Mouse (Mus musculus) brown adipose tissue, adult 24 weeks (tissue): ENCODE data around the gene AI854703. TPM values are rescaled to one million over a fixed set of nuclear protein-coding genes. Genes with fewer than 3 reads are reported as not detected.

Experiments used
- H3K27ac ChIP-seq: fragments of 200-500 bp; replicated peaks from 2 replicates; pipeline ENCODE4 v1.5.1; 2012; ENCODE audit warnings: low read depth, mild to moderate bottlenecking, low read length
- H3K4me1 ChIP-seq: fragments of 200-500 bp; 2 replicates; pipeline ENCODE4 v1.6.1; 2012; ENCODE audit warnings: low read length, mixed read lengths; ENCODE audit not compliant: control insufficient read depth, insufficient read depth, insufficient read length
- H3K4me3 ChIP-seq: fragments of 200-500 bp; 2 replicates; pipeline ENCODE4 v1.5.1; 2012; ENCODE audit warnings: low read depth, mild to moderate bottlenecking, low read length, moderate library complexity; ENCODE audit not compliant: insufficient read depth
- polyA plus RNA-seq: library from polyadenylated mRNA; stranded (reverse); fragments of >200 nt; gene quantifications from 2 replicates; pipeline ENCODE4 v1.2.4, GENCODE M21; 2012; ENCODE audit not compliant: missing spikeins, insufficient read depth, insufficient read length

AI854703 gene
- polyA plus RNA-seq, 1 experiment, result 2.9 TPM

DNA sequence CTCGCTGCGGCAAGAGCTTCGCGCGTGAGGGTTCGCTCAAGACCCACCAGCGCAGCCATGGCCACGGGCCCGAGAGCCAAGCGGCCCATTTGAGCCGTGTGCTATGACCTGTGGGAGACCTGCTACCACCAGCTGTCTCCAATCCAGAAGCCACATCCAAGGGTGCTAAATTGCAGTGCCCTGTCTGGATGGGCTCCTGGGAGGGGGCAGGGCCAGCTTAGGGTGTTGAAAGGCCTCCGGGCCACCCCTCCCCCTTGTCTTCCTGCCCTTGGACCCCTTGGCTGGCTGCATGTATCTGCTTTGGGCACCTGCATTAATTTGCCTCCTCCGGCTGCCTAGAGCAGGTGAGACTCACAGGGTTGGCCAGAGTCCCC lies 3.1 kb downstream of the AI854703 start:
- Histone ChIP-seq H3K27ac (no peak overlapping the region), H3K4me3 (peak overlapping the region; percentile 41), H3K4me1 (peaks cover 5% of the 10 kb centered on the region; the same call in 1 of the 2 replicates)

DNA sequence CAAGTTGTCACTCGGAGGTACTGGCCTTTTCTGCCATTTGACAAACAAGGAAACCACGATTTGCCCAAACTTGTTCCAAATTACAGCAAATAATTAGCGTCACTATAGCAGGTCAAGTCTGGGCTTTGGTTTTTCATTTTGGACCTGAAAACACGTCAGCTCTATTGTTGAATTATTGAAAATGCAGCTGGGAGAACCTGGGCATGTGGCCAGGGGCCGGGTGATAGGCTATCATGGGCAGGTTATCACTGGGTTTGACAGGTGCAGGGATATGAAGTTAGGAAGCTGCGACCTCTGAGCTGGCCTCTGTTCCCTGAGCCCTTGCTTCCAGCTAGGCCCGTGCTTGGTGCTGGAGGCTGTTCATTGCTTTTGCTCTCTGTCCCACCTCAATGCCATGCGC lies 4.3 kb downstream of the AI854703 start:
- Histone ChIP-seq H3K4me1 (peaks cover 5% of the 10 kb centered on the region; the same call in 1 of the 2 replicates), H3K4me3 (no peak overlapping the region), H3K27ac (no peak overlapping the region)

DNA sequence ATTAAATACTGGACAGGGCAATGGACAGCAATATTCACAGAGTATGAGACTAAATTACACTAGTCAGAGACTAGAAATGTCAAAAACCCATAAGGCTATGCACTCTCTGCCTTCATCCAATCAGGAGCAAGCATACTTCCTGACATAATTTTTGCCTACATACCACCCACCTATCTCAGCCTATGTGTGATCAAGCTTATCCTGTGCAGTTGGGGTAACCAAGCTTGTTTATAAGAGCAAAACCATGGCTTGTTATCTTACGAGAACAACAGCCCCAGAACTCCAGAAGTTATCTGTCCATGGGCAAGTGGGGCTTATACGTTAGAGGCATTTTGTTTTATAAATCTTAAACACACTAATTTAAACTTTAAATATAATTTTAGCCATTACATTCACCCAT lies 8.5 kb downstream of the AI854703 start:
- H3K4me3 ChIP-seq, result no peak overlapping the region
- no peak overlapping the region for H3K27ac ChIP-seq
- no peaks in the 10 kb centered on the region for H3K4me1 ChIP-seq

DNA sequence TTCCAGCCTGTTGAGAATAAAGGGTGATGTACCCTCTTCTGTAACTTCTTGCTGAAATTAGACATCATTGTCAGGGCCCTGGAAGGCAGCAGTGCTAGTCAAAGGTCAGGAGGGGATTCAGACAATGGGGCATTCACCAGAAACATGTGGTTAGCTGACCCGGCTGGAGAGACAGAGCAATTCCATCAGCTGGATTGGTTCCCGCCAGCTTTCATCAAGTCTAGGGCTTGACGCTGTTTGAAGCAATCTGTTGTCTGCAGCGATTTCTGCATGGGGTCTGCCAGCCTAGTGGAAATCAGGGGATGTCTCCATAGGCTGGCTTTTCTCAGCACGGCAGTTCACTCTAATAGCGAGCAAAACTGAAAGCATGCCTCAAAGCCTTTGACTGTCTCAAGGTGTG lies 10.0 kb downstream of the AI854703 start:
- H3K27ac ChIP-seq, result no peak overlapping the region
- H3K4me1 ChIP-seq, result no peaks in the 10 kb centered on the region
- H3K4me3 ChIP-seq, result no peak overlapping the region

DNA sequence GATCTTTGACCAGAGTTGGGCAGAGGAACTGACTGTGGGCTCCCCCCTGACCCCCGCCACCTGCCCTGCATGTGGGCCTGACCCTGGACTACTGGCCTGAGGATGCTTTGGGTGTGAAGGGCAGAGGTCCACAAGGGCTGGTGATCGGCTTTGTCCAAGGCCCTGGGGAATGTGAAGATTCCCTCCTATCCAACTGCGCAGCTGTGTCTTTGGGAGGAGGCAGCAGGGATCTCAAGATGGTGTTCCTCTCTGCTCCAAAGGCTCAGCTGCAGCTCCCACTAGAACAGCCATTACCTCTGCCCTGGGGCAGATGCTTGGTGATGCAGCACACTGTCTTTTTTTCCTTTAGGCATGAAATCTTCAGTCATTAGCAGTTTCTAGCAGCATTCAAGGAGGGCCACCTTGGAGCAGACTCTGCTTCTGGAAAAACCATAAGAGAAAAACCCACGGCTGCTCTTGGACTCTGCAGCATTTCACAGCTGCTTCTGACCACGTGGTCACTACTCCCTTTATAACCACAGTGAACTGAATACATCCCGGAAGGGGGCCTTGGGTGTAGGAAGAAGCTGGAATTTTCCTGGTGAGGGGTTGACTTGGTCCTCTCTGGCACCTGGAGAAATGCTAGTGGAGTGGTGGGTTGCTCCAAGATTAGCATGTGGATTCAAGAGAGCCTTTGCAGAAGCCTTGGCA lies 11.4 kb downstream of the AI854703 start:
- no peak overlapping the region for H3K4me3 ChIP-seq
- no peaks in the 10 kb centered on the region for H3K4me1 ChIP-seq
- H3K27ac ChIP-seq, result no peak overlapping the region

DNA sequence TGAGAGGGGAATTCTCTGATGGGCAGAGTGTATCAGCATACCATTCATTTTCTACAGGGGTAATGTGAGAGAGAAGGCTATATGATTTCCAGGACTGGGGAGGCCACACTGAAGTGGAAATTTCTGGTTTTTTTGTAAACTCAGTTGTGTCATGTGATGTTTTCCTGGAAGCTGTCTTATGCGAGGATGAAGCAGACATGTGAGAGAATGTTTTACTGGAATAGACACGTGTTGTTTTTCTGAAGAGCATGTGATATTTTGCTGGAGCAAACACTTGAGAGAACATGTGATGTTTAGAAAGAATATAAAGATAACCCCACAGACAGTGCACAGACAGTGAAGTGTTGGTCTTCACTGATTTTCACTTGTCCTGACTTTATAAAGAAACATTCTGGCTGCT lies 12.0 kb downstream of the AI854703 start:
- H3K4me1 ChIP-seq, result no peaks in the 10 kb centered on the region
- H3K4me3 ChIP-seq, result no peak overlapping the region
- H3K27ac ChIP-seq, result no peak overlapping the region

DNA sequence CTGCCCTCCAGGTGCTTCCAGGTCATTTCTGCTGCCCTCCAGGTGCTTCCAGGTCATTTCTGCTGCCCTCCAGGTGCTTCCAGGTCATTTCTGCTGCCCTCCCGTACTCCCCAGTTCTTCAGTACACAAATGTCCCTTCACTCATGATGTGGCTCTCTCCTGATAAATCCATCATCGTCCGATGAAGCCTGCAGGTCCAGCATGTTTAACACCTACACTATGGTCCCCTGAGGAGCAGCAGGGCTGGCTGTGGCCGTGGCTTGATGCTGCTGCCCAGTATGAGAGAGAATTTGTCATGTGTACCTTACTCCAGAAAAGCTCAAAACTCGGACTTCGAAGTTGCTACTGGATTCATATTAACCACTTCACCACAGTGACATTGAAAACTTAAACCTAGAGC lies 14.8 kb downstream of the AI854703 start:
- H3K27ac ChIP-seq, result no peak overlapping the region
- H3K4me3 ChIP-seq, result no peak overlapping the region
- no peaks in the 10 kb centered on the region for H3K4me1 ChIP-seq

DNA sequence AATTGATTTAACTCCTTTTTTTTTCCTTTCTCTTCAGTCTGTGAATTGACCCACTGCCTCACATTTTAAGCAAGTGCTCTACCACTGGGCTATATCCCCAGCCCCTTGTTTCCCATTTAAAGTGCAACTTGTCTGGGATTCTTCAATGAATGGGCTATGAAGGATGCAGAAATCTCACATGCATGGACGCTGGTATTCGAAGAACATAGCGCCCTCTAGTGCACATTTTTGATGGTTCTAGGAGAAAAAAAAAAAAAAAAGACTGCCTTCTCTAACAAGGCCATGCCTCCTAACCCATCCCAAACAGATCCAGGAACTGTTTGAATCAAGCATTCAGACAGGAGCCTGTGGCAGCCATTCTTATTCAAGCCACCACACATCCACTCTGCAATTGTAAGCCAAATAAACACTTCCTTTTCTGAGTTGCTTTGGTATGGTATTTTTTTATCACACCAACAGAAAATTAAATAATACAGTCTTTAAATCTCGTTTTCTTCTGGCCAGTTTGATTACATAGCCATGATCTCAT lies 16.3 kb downstream of the AI854703 start:
- no peak overlapping the region for H3K4me3 ChIP-seq
- H3K4me1 ChIP-seq, result peaks cover under 1% of the 10 kb centered on the region; the same call in 1 of the 2 replicates
- no peak overlapping the region for H3K27ac ChIP-seq

DNA sequence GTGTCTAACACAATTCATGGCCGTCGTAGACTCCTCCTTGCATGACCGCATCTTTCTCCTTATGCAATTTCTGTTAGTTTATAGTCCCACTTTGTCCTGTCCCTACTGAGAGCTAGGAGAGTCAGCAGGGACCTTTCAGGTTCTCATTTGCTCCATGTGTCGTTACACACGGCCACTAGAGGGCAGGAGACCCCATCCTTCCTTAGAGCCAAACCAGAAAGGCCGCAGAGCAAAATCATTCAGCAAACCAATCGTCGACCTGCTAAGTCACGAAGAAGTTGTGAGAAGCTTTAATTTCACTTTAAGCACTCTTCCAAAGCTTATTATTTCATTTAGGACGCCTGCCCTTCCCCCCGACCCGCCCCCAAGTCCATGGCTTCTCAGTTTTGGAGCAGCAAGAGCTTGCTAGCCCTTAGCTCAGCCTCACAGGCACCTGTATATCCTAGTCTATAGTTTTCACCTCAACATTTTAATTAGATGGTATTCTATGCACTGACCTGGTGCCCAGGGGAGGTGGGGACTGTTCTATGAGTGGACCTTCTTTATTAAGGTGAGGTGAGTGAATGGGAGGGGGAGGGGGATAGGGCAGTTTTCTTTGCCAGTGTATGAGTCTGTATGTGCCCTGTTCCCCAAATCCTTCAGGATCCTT lies 19.2 kb downstream of the AI854703 start:
- Histone ChIP-seq H3K4me1 (peaks cover 5% of the 10 kb centered on the region; the same call in 1 of the 2 replicates), H3K4me3 (no peak overlapping the region), H3K27ac (no peak overlapping the region)

DNA sequence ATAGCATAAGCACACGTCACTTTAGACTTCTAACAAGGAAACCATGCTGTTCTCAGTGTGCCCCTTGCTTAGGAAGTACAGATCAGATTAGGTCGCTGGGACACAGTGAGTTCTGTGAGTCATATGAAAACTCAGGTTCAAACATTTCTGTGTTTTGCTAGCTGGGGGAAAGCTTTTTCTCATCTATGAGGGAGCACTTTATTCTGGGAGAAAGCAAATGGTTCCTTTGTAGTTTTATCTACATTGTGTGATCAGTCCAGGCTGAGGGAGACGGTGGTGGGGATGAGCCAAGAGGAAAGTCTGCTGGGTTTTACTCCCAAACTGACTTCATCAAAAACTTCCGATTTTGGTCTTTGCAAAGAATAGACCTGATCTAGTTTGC lies 19.7 kb downstream of the AI854703 start:
- peaks cover 5% of the 10 kb centered on the region; the same call in 1 of the 2 replicates for H3K4me1 ChIP-seq
- no peak overlapping the region for H3K4me3 ChIP-seq
- no peak overlapping the region for H3K27ac ChIP-seq

DNA sequence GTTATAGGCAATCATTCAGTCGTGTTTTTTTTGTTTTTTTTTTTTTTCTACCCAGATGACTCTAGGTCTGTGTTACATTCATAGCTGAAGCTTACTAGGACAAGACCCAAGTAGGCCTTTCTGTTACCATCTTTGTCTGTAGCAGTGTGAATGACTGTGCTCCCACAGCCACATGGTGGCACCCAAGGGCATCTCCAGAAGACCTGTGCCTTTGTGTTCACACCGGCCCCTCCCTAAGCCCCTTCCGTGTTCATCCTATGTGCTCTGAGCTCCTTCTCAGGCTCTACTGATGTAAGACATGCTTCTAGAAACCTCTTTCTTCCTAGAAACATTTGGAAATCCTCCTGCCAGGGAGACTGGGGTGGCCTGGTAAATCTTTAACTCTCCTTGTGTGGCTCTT lies 20.4 kb downstream of the AI854703 start, which contains the start of gene Gimap8:
Gene Gimap8 (plus strand): TSS at position 240 of the 400 bp plus-strand sequence.
- H3K4me1 ChIP-seq, result peaks cover 5% of the 10 kb centered on the region; the same call in 1 of the 2 replicates
- peak within 1 kb of the TSS; percentile 97 for H3K27ac ChIP-seq

DNA sequence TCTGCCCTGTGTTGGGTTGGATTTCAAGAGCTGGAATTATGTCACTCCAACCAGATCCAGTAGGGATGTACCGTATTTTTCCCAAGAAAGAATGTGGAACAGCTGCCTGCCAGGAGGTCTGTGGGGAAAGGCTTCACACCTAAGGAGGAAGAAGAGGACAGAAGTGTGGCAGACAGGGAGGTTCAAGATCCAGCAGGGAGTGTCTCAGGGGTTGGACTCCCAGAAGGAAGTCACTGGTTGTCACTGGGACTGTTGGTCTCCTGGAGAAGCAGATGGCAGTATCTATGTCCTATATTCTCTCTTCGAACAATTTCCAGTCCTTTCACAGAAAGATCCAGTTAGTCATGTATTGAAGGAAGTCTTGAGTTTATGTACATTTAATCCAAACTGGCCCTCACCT lies 21.0 kb downstream of the AI854703 start:
- peak overlapping the region; percentile 97 for H3K27ac ChIP-seq

More for the DNA sequence above, 20.4 kb downstream of the AI854703 start, which contains the start of gene Gimap8:
- H3K4me3 ChIP-seq, result peak within 1 kb of the TSS; percentile 75

DNA sequence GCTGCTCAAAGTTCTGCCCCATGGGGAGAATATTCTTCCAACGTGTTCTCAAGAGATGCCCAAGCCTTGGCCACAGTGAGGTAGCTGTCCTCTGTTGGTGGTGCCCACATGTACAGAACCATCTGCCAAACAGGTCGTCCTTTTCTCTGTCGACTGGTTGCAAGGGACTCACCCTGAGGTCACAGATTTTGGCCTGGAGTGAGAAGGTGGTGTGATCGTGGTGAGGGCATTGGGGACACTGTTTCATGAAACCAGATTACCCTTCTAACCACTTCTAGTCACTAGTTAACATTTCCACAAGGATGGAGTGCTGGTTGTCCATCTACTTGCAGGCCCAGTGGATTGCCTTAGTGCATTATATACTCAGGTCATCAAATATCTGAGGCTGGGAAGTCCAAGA lies 22.2 kb downstream of the AI854703 start:
- H3K4me3 ChIP-seq, result no peak overlapping the region
- H3K27ac ChIP-seq, result no peak overlapping the region
- peaks cover 5% of the 10 kb centered on the region; the same call in 1 of the 2 replicates for H3K4me1 ChIP-seq

More for the DNA sequence above, 21.0 kb downstream of the AI854703 start:
- peak overlapping the region; percentile 75 for H3K4me3 ChIP-seq
- peaks cover 5% of the 10 kb centered on the region; the same call in 1 of the 2 replicates for H3K4me1 ChIP-seq

DNA sequence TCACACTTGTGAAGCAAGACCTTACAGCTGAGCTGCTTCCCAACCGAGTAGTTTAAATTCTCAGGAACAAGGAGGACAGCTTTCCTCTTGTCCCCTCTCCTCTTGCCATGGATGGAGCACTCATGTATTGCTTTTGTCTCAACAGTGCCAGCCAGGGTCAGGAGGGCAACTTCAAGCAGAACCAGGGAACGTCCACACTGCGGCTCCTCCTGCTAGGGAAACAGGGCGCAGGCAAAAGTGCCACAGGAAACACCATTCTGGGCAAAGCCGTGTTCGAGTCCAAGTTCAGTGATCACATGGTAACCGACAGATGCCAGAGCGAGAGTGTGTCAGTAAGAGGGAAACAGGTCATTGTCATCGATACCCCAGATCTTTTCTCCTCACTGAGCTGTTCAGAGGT lies 23.5 kb downstream of the AI854703 start:
- peaks cover 5% of the 10 kb centered on the region; the same call in 1 of the 2 replicates for H3K4me1 ChIP-seq
- no peak overlapping the region for H3K27ac ChIP-seq
- no peak overlapping the region for H3K4me3 ChIP-seq

DNA sequence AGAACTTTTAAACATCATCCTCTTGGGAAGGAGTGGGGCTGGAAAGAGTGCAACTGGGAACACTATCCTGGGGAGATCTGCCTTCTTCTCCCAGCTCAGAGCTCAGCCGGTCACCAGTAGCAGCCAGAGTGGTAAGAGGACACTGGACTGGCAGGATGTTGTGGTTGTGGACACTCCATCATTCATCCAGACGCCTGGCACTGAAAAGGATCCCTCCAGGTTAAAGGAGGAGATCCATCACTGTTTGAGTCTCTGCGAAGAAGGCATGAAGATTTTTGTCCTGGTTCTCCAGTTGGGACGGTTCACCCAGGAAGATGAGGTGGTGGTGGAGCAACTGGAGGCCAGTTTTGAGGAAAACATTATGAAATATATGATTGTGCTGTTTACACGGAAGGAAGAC lies 32.2 kb downstream of the AI854703 start:
- Histone ChIP-seq H3K4me1 (no peaks in the 10 kb centered on the region), H3K4me3 (no peak overlapping the region), H3K27ac (no peak overlapping the region)
